In the genomic region with DNA sequence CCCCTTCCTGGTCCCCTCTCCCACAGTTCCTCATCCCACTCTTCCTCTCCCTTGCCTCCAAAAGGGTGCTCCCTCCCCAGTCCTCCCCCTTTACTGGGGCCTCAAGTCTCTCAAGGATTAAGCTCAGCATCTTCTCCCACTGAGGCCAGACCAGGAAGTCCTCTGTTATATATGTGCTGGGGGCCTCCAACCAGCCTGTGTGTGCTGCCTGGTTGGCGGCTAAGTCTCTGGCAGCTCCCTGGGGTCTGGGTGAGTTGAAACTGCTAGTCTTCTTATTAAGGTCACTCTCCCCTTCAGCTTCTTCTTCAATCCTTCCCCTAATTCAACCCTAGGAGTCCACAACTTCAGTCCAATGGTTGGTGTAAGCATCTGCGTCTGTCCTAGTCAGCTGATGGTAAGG, we compare ENCODE assay signal across 19 mouse cellular contexts. TPM values are rescaled to one million over a fixed set of nuclear protein-coding genes. Genes with fewer than 3 reads are reported as not detected.
"Had no signal": no experiment of that assay in that cellular context is flagged by ENCODE, and none has a peak within 500 bp of the region (broad histone marks: within the 10 kb centered on the region; RNA-seq: fewer than 3 reads in every experiment).

No protein-coding gene starts in this region.

- H3K9ac ChIP-seq: neural tube, embryonic 12.5 days; neural tube, embryonic 13.5 days; neural tube, embryonic 15.5 days; stomach, embryonic 15.5 days had no signal

- H3K4me2 ChIP-seq: neural tube, embryonic 12.5 days; neural tube, embryonic 13.5 days; neural tube, embryonic 15.5 days; stomach, embryonic 15.5 days had no signal

- H3K27ac ChIP-seq: neural tube, embryonic 12.5 days; neural tube, embryonic 13.5 days; neural tube, embryonic 15.5 days; stomach, embryonic 15.5 days; stomach, postnatal 0 days had no signal

- H3K4me1 ChIP-seq: neural tube, embryonic 12.5 days; neural tube, embryonic 13.5 days; neural tube, embryonic 15.5 days; stomach, embryonic 15.5 days had no signal

- H3K4me3 ChIP-seq: neural tube, embryonic 12.5 days; neural tube, embryonic 13.5 days; neural tube, embryonic 15.5 days; stomach, embryonic 15.5 days had no signal

- H3K36me3 ChIP-seq: neural tube, embryonic 12.5 days; neural tube, embryonic 13.5 days; neural tube, embryonic 15.5 days; stomach, embryonic 15.5 days had no signal

- H3K9me3 ChIP-seq: neural tube, embryonic 12.5 days; neural tube, embryonic 13.5 days; neural tube, embryonic 15.5 days; stomach, embryonic 15.5 days had no signal

- H3K27me3 ChIP-seq: neural tube, embryonic 12.5 days; neural tube, embryonic 13.5 days; neural tube, embryonic 15.5 days; stomach, embryonic 15.5 days had no signal

- DNase-seq: retina, postnatal 1 day; right cerebral cortex, adult 18-20 months; right cerebral cortex, postnatal 14 days; right cerebral cortex, postnatal 25 days; right cerebral cortex, postnatal 4 days; spleen, adult 18-20 months; thymus, adult 18-20 months; thymus, adult 2 months; thymus, postnatal 14 days; thymus, postnatal 36 days had no signal

RNA-seq across cellular contexts. Expression of gene Tmigd3, which starts 12.4 kb away (rescaled TPM):
- total RNA-seq: neutrophil, adult 5-6 weeks had no signal
- polyA plus RNA-seq: neural tube, embryonic 12.5 days; neural tube, embryonic 13.5 days; neural tube, embryonic 14.5 days; neural tube, embryonic 15.5 days; stomach, embryonic 14.5 days had no signal

RNA-seq across cellular contexts. Expression of gene Adora3, which starts 12.5 kb away (rescaled TPM):
- polyA plus RNA-seq: neural tube, embryonic 12.5 days; neural tube, embryonic 13.5 days had no signal

RNA-seq across cellular contexts. Expression of gene I830077J02Rik, which starts 49.4 kb away (rescaled TPM):
- polyA plus RNA-seq: testis, adult 2 months had no signal
